Mouse (Mus musculus) cerebellum, adult 2 months (tissue): Measurements from ENCODE around the gene Clec16a.

Source experiments
- CTCF ChIP-seq: fragments of 200-500 bp; IDR thresholded peaks from 2 replicates; pipeline ENCODE4 v1.5.1; 2011; ENCODE audit warnings: low read depth, mild to moderate bottlenecking, control low read depth, low read length, moderate library complexity, borderline replicate concordance; ENCODE audit not compliant: insufficient read depth
- POLR2A ChIP-seq: fragments of 200-500 bp; IDR thresholded peaks from 2 replicates; pipeline ENCODE4 v1.6.1; 2011; ENCODE audit warnings: low read length, control low read depth, borderline replicate concordance; ENCODE audit not compliant: insufficient read depth

DNA sequence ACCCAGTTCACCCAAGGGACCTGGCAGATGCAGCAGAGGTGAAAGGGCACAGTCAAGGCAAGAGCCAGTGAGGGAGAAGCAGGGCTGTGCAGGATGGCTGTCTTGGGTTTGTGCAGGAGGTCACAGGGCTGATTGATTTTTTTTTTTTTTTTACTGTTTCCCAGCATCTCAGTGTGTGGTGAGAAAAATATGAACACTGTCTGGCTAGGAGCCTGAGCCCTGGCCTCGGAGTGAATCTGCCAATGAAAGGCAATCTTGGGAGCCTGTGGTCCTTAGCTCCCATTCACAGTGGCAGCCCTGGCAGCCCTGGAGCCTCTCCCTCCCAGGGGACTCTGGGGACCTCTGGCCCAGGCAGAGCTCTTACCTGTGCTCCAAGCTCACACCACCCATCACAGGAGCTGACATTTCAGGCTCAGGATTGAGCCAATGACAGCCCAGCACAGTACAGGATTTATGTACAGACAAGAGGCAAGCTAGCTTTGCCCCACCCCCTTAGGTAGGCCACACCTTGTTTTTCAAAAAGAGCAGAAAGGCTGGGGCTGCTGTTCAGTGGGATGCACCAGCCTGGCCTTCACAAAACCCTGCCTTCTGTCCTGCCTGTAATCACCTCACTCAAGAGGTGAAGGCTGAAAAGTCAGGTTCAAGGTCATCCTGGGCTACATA, 177.9 kb downstream of the Clec16a start:
- no peak for TF ChIP-seq CTCF
- no peak for TF ChIP-seq POLR2A
